Mouse (Mus musculus): Measurements from ENCODE around the gene Fstl4.
A peak's percentile ranks its signal among the peaks of the same experiment; 100 is the strongest.

Fstl4 gene

GRCm38 (mm10) chr11:53097331-53097730, 332.9 kb downstream of the Fstl4 start:
- no peak for DNase-seq

- no peak for DNase-seq
Measured at GRCm38 (mm10) chr11:53097870-53098269, 333.4 kb downstream of the Fstl4 start.

- DNase-seq, result no peak
Measured at GRCm38 (mm10) chr11:53098780-53099198, 334.4 kb downstream of the Fstl4 start.

- no peak for DNase-seq
Measured at GRCm38 (mm10) chr11:53099322-53099721, 334.9 kb downstream of the Fstl4 start.

GRCm38 (mm10) chr11:53101732-53102131, 337.3 kb downstream of the Fstl4 start:
- no peak for DNase-seq

- no peak for DNase-seq
Measured at GRCm38 (mm10) chr11:53103601-53104325, 339.3 kb downstream of the Fstl4 start.

GRCm38 (mm10) chr11:53107706-53108105, 343.3 kb downstream of the Fstl4 start:
- no peak for DNase-seq

GRCm38 (mm10) chr11:53108798-53109197, 344.4 kb downstream of the Fstl4 start:
- no peak for DNase-seq

GRCm38 (mm10) chr11:53109701-53110467, 345.4 kb downstream of the Fstl4 start:
- DNase-seq, result no peak

- no peak for DNase-seq
Measured at GRCm38 (mm10) chr11:53115711-53116110, 351.3 kb downstream of the Fstl4 start.

GRCm38 (mm10) chr11:53116356-53116755, 351.9 kb downstream of the Fstl4 start:
- DNase-seq, result no peak

- no peak for DNase-seq
Measured at GRCm38 (mm10) chr11:53118226-53118965, 354.0 kb downstream of the Fstl4 start.

- no peak for DNase-seq
Measured at GRCm38 (mm10) chr11:53119966-53120365, 355.5 kb downstream of the Fstl4 start.

GRCm38 (mm10) chr11:53121208-53121607, 356.8 kb downstream of the Fstl4 start:
- no peak for DNase-seq

GRCm38 (mm10) chr11:53124799-53125198, 360.4 kb downstream of the Fstl4 start:
- DNase-seq, result no peak

- no peak for DNase-seq
Measured at GRCm38 (mm10) chr11:53126660-53127059, 362.2 kb downstream of the Fstl4 start.

GRCm38 (mm10) chr11:53128661-53129060, 364.2 kb downstream of the Fstl4 start:
- no peak for DNase-seq

GRCm38 (mm10) chr11:53132406-53133035, 368.1 kb downstream of the Fstl4 start:
- peak; percentile 30 for DNase-seq

- no peak for DNase-seq
Measured at GRCm38 (mm10) chr11:53136371-53136770, 371.9 kb downstream of the Fstl4 start.

- DNase-seq, result no peak
Measured at GRCm38 (mm10) chr11:53137381-53137780, 372.9 kb downstream of the Fstl4 start.

GRCm38 (mm10) chr11:53138212-53138611, 373.8 kb downstream of the Fstl4 start:
- DNase-seq, result no peak

- DNase-seq, result no peak
Measured at GRCm38 (mm10) chr11:53139666-53140065, 375.2 kb downstream of the Fstl4 start.

GRCm38 (mm10) chr11:53140196-53140595, 375.8 kb downstream of the Fstl4 start:
- no peak for DNase-seq
